Mouse (Mus musculus) erythroid progenitor cell, adult 5-6 weeks (primary cell): ENCODE measurements around the gene Aifm2. TPM values are rescaled to one million over a fixed set of nuclear protein-coding genes. Genes with fewer than 3 reads are reported as not detected.

Source experiments
- ATAC-seq: replicated peaks from 2 replicates; pipeline ENCODE4 v1.8.0; 2016; ENCODE audit warnings: moderate number of reproducible peaks, mild to moderate bottlenecking, moderate TSS enrichment, inconsistent platforms; ENCODE audit not compliant: poor library complexity, low FRiP score, severe bottlenecking
- total RNA-seq, 2 experiments: library from RNA; stranded (forward) in 1 of 2; stranded (reverse) in 1 of 2; fragments of 150-400 nt in 1 of 2; fragments of 186-747, 209-891 nt in 1 of 2; gene quantifications; 2 replicates each; pipeline versions ENCODE4 v1.2.3 to v1.2.4; 2015 to 2017; ENCODE audit warnings: low replicate concordance in 2 of 2

Aifm2 gene
- total RNA-seq, 2 experiments from 2014 or later, result 1.3 to 9.9 TPM

- ATAC-seq, result no peak
These were observed 42.0 kb downstream of the Aifm2 start for GRCm38 (mm10) chr10:61757022-61757421.

DNA sequence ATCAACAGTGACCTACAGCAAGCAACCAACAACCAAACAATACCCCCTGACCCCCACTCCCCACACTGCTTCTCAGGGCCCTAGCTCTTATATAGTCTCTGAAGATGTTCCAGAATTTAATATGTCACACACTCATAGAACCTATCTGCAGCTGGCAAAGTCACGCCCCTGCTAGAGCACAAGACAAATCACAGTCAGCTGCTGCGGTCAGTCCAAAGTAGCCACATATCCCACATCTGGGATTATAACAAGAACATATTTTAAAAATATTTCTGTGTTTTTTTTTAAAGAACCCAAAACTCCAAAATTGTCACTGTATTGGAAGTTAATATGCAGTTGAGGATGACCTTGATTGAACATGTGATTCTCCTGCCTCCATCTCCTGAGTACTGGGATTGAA lies 43.8 kb downstream of the Aifm2 start:
- no peak for ATAC-seq

- no peak for ATAC-seq
These were observed 44.8 kb downstream of the Aifm2 start for GRCm38 (mm10) chr10:61759869-61760268.

DNA sequence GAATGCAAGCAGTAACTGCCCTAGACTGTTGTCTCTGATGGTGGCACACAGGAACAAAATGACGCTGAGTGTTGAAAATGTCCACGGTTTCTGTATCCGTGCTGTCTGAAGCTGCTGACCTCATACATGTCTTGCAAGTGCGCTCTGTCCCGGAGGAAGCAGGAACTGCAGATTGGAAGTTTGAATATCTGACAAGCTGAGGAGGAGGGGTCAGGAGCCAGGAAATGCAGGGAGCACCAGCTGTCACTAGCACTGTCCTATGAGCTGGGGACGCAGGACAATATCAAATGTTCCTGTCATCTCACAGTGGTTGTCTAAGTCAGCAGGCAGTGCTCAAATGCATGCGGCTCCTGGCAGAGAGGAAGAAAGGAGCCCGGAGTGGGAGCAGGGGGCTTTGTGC lies 49.6 kb downstream of the Aifm2 start:
- no peak for ATAC-seq

DNA sequence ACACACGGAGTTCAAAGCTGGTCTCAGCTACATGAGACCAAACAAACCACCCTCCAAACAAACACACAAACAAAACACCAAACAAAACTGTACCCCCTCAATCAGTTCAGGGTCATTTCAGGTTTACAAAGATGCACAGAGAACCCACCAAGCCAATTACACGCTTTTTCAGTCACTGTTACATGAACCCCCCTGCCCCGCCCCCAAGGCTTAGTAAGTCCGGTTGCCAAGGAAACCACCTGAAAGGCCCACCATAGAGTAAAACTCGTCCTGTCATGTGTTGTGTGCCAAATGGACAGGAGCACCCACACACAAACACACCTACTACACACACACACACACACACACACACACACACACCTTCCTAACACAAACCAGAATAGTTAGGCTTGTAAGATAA lies 50.5 kb downstream of the Aifm2 start:
- no peak for ATAC-seq

GRCm38 (mm10) chr10:61766806-61767205 lies 51.7 kb downstream of the Aifm2 start:
- ATAC-seq, result no peak

- no peak for ATAC-seq
These were observed 66.5 kb downstream of the Aifm2 start for GRCm38 (mm10) chr10:61781461-61782128.

DNA sequence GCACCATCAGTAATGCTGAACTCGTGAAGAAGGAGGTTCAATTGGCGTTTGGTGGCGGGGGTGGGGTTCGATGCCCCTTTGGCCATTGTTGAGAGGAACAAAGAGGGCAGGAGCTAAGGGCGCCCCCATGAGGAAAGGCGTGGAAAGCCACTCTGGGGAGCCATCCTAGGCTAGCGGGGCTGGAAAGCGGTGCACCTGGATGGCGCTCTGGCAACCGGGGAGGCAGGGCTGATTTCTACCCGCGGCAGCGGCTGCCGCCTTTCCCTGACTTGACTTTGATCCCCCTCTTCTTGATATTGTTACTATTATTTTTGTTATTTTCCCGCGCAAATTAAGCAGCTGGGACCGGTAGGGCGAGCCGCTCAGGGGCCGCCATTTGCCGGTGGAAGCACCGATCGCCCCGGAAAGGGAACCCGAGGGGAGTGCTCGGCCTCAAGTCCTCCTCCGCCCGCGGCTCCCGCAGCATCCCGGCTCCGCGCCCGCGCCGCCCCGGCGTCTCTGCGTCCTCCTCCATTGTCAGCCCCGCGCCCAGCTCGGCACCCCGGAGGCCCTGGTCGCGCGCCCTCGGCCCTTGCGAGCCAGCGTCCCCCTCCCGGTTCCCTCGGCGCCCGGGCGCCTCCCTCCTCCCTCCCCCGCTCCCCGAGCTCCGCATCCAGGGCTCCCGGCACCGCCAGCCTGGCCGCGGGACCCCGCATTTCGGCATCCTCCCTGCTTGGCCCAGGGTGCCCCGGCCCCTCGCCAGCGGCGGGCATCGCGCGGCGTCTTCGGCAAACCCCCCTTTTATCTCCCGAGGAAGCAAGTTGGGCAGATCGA lies 67.9 kb downstream of the Aifm2 start:
- ATAC-seq, result no peak

GRCm38 (mm10) chr10:61783621-61784251 lies 68.7 kb downstream of the Aifm2 start, which contains the start of gene H2afy2:
TSS of gene H2afy2 (minus strand) at chr10:61784147.
- ATAC-seq, result no peak

- no peak for ATAC-seq
These were observed 69.4 kb downstream of the Aifm2 start for GRCm38 (mm10) chr10:61784414-61784813.

DNA sequence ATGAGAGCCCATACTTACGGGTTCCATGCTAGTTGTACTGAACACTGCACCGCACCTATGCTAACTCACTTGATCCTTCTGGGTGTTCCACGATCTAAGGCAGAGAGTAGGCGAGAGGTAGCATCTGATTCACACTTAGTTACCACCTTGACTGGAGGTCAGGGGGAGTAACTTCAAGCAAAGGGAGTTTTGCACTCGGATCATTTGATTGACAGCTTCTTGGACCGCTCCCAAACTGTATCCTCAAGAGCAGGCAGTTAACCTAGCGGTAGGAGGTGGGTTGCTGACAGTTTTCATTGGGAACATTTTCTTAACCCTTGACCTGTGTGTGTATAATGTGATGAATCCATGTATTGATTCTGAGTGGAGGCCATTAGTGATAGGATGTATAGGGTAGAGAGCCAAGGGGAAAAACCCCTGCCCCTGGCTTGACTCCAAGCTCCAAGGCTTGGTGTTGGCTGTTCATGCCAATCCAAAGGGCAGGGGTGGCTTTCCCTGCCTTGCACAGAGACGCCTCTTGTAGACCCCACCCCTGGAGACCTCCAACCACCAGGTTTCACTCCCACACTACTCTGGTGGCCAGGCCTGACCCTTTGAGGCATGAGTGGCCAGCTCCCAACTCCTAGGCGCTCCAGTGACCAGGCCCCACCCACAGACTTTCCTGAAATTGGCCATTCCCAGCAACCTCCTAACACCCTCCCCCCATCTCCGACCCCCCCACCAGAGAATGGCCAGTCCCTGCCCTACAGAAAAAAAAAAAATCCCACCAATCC lies 72.7 kb downstream of the Aifm2 start:
- ATAC-seq, result no peak

GRCm38 (mm10) chr10:61788499-61788898 lies 73.4 kb downstream of the Aifm2 start:
- ATAC-seq, result no peak

Other genes with a start within 250 kb of the Aifm2 start
- gene Lrrc20, start 239.5 kb upstream of the Aifm2 start, total RNA-seq (2015; ENCODE audit: low replicate concordance), result 2.2 and 5.4 TPM in 2 replicates
- gene Lrrc20, start 239.5 kb upstream of the Aifm2 start, total RNA-seq (2017; ENCODE audit: low replicate concordance), result 2.5 and 2.6 TPM in 2 replicates
- gene Npffr1, start 119.8 kb upstream of the Aifm2 start, total RNA-seq (2015; ENCODE audit: low replicate concordance), result not detected in 2 replicates
- not detected in 2 replicates for gene Npffr1, start 119.8 kb upstream of the Aifm2 start, total RNA-seq (2017; ENCODE audit: low replicate concordance)
- 13.8 and 15.1 TPM in 2 replicates for gene Ppa1, start 66.7 kb upstream of the Aifm2 start, total RNA-seq (2015; ENCODE audit: low replicate concordance)
- 7.0 and 17.5 TPM in 2 replicates for gene Ppa1, start 66.7 kb upstream of the Aifm2 start, total RNA-seq (2017; ENCODE audit: low replicate concordance)
- gene Sar1a, start 35.0 kb upstream of the Aifm2 start, total RNA-seq (2015; ENCODE audit: low replicate concordance), result 43.6 and 65.2 TPM in 2 replicates
- gene Sar1a, start 35.0 kb upstream of the Aifm2 start, total RNA-seq (2017; ENCODE audit: low replicate concordance), result 26.9 and 52.8 TPM in 2 replicates
- 6.3 and 14.1 TPM in 2 replicates for gene Tysnd1, start 19.7 kb upstream of the Aifm2 start, total RNA-seq (2015; ENCODE audit: low replicate concordance)
- gene Tysnd1, start 19.7 kb upstream of the Aifm2 start, total RNA-seq (2017; ENCODE audit: low replicate concordance), result 3.5 and 7.3 TPM in 2 replicates
- gene H2afy2, start 68.9 kb downstream of the Aifm2 start, total RNA-seq (2015; ENCODE audit: low replicate concordance), result not detected in 2 replicates
- not detected in 2 replicates for gene H2afy2, start 68.9 kb downstream of the Aifm2 start, total RNA-seq (2017; ENCODE audit: low replicate concordance)